Comparison of ENCODE assay signal across 15 mouse cellular contexts in genomic region chr19:6380411-6381166, GRCm38 (mm10). TPM values are rescaled to one million over a fixed set of nuclear protein-coding genes. Genes with fewer than 3 reads are reported as not detected.
"Had no signal": no experiment of that assay in that cellular context is flagged by ENCODE, and none has a peak within 500 bp of the region (broad histone marks: within the 10 kb centered on the region; RNA-seq: fewer than 3 reads in every experiment).

No protein-coding gene starts in this region.

- H3K4me3 ChIP-seq: intestine, embryonic 15.5 days; layer of hippocampus, adult 2 months; limb, embryonic 12.5 days; liver, embryonic 13.5 days; midbrain, embryonic 15.5 days had no signal

- H3K27ac ChIP-seq: intestine, embryonic 15.5 days; layer of hippocampus, adult 2 months; limb, embryonic 12.5 days; liver, embryonic 13.5 days; midbrain, embryonic 15.5 days had no signal

- H3K4me1 ChIP-seq: midbrain, embryonic 15.5 days had no signal

- H3K4me2 ChIP-seq: intestine, embryonic 15.5 days; limb, embryonic 12.5 days; liver, embryonic 13.5 days; midbrain, embryonic 15.5 days had no signal

- H3K9me3 ChIP-seq: intestine, embryonic 15.5 days; limb, embryonic 12.5 days; liver, embryonic 13.5 days; midbrain, embryonic 15.5 days had no signal

- H3K9ac ChIP-seq: intestine, embryonic 15.5 days; limb, embryonic 12.5 days; liver, embryonic 13.5 days; liver, postnatal 0 days; midbrain, embryonic 15.5 days had no signal

- DNase-seq: kidney, adult 18-20 months; kidney, postnatal 36 days; liver; liver, embryonic 13.5 days; liver, postnatal 0 days; right cerebral cortex, adult 18-20 months; right cerebral cortex, postnatal 25 days; thymus, adult 2 months; thymus, postnatal 25 days had no signal

- H3K27me3 ChIP-seq: intestine, embryonic 15.5 days; limb, embryonic 12.5 days; liver, embryonic 13.5 days; midbrain, embryonic 15.5 days had no signal

- ATAC-seq: intestine, embryonic 15.5 days; midbrain, embryonic 15.5 days had no signal

RNA-seq across cellular contexts. Expression of gene Nrxn2, which starts 37.9 kb away (rescaled TPM):
- total RNA-seq: megakaryocyte progenitor cell, adult 5-6 weeks; monocyte, adult 5-6 weeks had no signal
